Comparison of ENCODE assay signal across 11 mouse cellular contexts in the genomic region with DNA sequence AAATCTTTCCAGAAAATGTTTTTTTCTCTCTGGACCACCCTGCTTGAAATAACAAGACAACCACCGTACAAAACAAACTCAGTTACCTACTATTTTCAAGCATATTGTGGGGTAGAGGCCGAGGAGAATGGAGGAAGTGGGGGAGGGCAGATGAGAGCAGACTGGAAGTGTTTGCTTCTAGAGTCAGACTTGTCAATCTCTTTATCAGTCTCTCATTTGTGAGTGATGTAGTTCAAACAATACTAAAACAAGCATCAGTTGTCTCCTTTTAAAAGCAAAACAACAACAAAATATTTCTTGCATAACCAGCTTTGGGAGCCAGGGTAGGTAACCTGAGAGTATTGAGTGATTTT.
DNase-seq lines count a peak whose midpoint lies in the region; ATAC-seq and TF ChIP-seq lines count a peak whose summit lies in the region.
"Had no signal": no experiment of that assay in that cellular context is flagged by ENCODE, and none has a peak within 500 bp of the region (broad histone marks: within the 10 kb centered on the region; RNA-seq: fewer than 3 reads in every experiment).

No protein-coding gene starts in this region.

- no peak for TF ChIP-seq CTCF in hindbrain, postnatal 0 days (IDR thresholded peaks at IDR 0.05; ENCODE audit: low read depth)

- no peaks in the 10 kb centered on the region for H3K27me3 ChIP-seq in hindbrain, postnatal 0 days (ENCODE audit: insufficient read depth, low read length)
- no peaks in the 10 kb centered on the region for H3K27me3 ChIP-seq in hindbrain, embryonic 14.5 days (ENCODE audit: control insufficient read depth, insufficient read depth, low read length)
- H3K27me3 ChIP-seq: heart, embryonic 13.5 days had no signal

- ATAC-seq in hindbrain, postnatal 0 days: no peak
- no peak for ATAC-seq in hindbrain, embryonic 14.5 days (ENCODE audit: low FRiP score)
- peak; percentile 63 for ATAC-seq in CD4-positive, CD25-positive, alpha-beta regulatory T cell, adult 4 months
- no peak for ATAC-seq in granulocyte monocyte progenitor cell, adult 5-6 weeks (replicated peaks; ENCODE audit: poor library complexity, severe bottlenecking)

- no peak overlapping the region for H3K4me3 ChIP-seq in hindbrain, postnatal 0 days (ENCODE audit: low read length)
- no peak overlapping the region for H3K4me3 ChIP-seq in hindbrain, embryonic 14.5 days (replicated peaks; ENCODE audit: low read length)
- H3K4me3 ChIP-seq: heart, embryonic 13.5 days; liver, embryonic 15.5 days had no signal

- H3K4me1 ChIP-seq in hindbrain, postnatal 0 days (ENCODE audit: insufficient read depth, low read length): peaks cover 9% of the 10 kb centered on the region; the same call in 1 of the 2 replicates
- peaks cover 18% of the 10 kb centered on the region; the same call in 1 of the 2 replicates for H3K4me1 ChIP-seq in hindbrain, embryonic 14.5 days (replicated peaks; ENCODE audit: control insufficient read depth, insufficient read depth, low read length)
- H3K4me1 ChIP-seq: liver, embryonic 15.5 days had no signal

- H3K36me3 ChIP-seq in hindbrain, postnatal 0 days (ENCODE audit: insufficient read depth, low read length): no peaks in the 10 kb centered on the region
- H3K36me3 ChIP-seq in hindbrain, embryonic 14.5 days (replicated peaks; ENCODE audit: control insufficient read depth, insufficient read depth): no peaks in the 10 kb centered on the region
- H3K36me3 ChIP-seq: heart, embryonic 13.5 days; liver, embryonic 15.5 days had no signal

- no peaks in the 10 kb centered on the region for H3K9me3 ChIP-seq in hindbrain, postnatal 0 days (ENCODE audit: low read length)
- no peaks in the 10 kb centered on the region for H3K9me3 ChIP-seq in hindbrain, embryonic 14.5 days (ENCODE audit: control insufficient read depth, low read length)
- H3K9me3 ChIP-seq: heart, embryonic 13.5 days; liver, embryonic 15.5 days had no signal

- WGBS in hindbrain, postnatal 0 days: 25% methylated on average over 2 of the region's 2 CpGs
- WGBS in hindbrain, embryonic 14.5 days: 64% methylated on average over 2 of the region's 2 CpGs

- no peak overlapping the region for H3K9ac ChIP-seq in hindbrain, postnatal 0 days (replicated peaks; ENCODE audit: low read length)
- H3K9ac ChIP-seq in hindbrain, embryonic 14.5 days: no peak overlapping the region
- H3K9ac ChIP-seq: heart, embryonic 13.5 days; liver, embryonic 15.5 days had no signal

- H3K4me2 ChIP-seq in hindbrain, postnatal 0 days (ENCODE audit: low read depth, low read length): peak overlapping the region; percentile 34; the same call in 1 of the 2 replicates
- H3K4me2 ChIP-seq in hindbrain, embryonic 14.5 days (replicated peaks): no peak overlapping the region
- H3K4me2 ChIP-seq: heart, embryonic 13.5 days; liver, embryonic 15.5 days had no signal

- DNase-seq in hindbrain, postnatal 0 days (ENCODE audit: low spot score): no peak
- no peak for DNase-seq in hindbrain, embryonic 14.5 days (ENCODE audit: low spot score)
- DNase-seq in CD4-positive helper T cell, adult 2 months (ENCODE audit: low read depth, low spot score): peak; percentile 26
- DNase-seq in induced T-regulatory cell, adult 2 months (ENCODE audit: low read depth): peak; percentile 23
- no peak for DNase-seq in ovary, postnatal 14 days (ENCODE audit: low spot score)
- DNase-seq: cerebellum, adult 11 months; cerebellum, postnatal 36 days had no signal

- peak overlapping the region; percentile 16; the same call in 1 of the 2 replicates for H3K27ac ChIP-seq in hindbrain, postnatal 0 days
- H3K27ac ChIP-seq in hindbrain, embryonic 14.5 days: no peak overlapping the region
- H3K27ac ChIP-seq: heart, embryonic 13.5 days; liver, embryonic 15.5 days had no signal

Comparison
In these comparisons a context has a peak if more than half of its experiments do, and no peak if none do; other contexts are left out.
1. DNase-seq: peak in CD4-positive helper T cell, adult 2 months (single experiment) and induced T-regulatory cell, adult 2 months (single experiment); none in hindbrain, postnatal 0 days (single experiment), hindbrain, embryonic 14.5 days (single experiment) and ovary, postnatal 14 days (single experiment).